Mouse (Mus musculus) olfactory bulb, adult 2 months (tissue): ENCODE measurements around the gene Kcne2. TPM values are rescaled to one million over a fixed set of nuclear protein-coding genes. Genes with fewer than 3 reads are reported as not detected.

Experiments
- H3K27ac ChIP-seq: fragments of 200-500 bp; 2 replicates; pipeline ENCODE4 v1.5.1; 2012; ENCODE audit warnings: low read depth, low read length; ENCODE audit not compliant: insufficient read depth
- H3K4me1 ChIP-seq: fragments of 200-500 bp; 2 replicates; pipeline ENCODE4 v1.6.1; 2012; ENCODE audit warnings: low read length; ENCODE audit not compliant: control insufficient read depth, insufficient read depth
- H3K4me3 ChIP-seq: fragments of 200-500 bp; 2 replicates; pipeline ENCODE4 v1.5.1; 2012; ENCODE audit warnings: mild to moderate bottlenecking, low read depth, low read length, moderate library complexity; ENCODE audit not compliant: insufficient read depth
- CTCF ChIP-seq: fragments of 200-500 bp; IDR thresholded peaks from 2 replicates; pipeline ENCODE4 v1.5.1; 2012; ENCODE audit warnings: low read depth, mild to moderate bottlenecking, low read length, moderate library complexity; ENCODE audit not compliant: insufficient read depth
- POLR2A ChIP-seq: fragments of 200-500 bp; IDR thresholded peaks from 2 replicates; pipeline ENCODE4 v1.6.1; 2012; ENCODE audit warnings: mild to moderate bottlenecking, low read depth, low read length, moderate library complexity; ENCODE audit not compliant: insufficient read depth
- WGBS: fragments of 180-500 bp; shearing (Covaris S2); methylation state at CpG from one replicate; pipeline ENCODE4 v1.1.7; 2018; 5-methylcytosine and 5-hydroxymethylcytosine counted together
- polyA plus RNA-seq: library from polyadenylated mRNA; stranded (reverse); fragments of >200 nt; gene quantifications from 2 replicates; pipeline ENCODE4 v1.2.4, GENCODE M21; 2012; ENCODE audit warnings: low replicate concordance; ENCODE audit not compliant: missing spikeins, insufficient read depth, insufficient read length

The Kcne2 gene
- polyA plus RNA-seq, 1 experiment, result not detected

GRCm38 (mm10) chr16:92346297-92346916 is 54.2 kb downstream of the Kcne2 start:
- Histone ChIP-seq H3K4me1 (no peaks in the 10 kb centered on the region), H3K4me3 (no peak overlapping the region), H3K27ac (no peak overlapping the region)
- no peak for TF ChIP-seq CTCF
- no peak for TF ChIP-seq POLR2A
- WGBS, result 74% methylated on average over 13 of the region's 13 CpGs

Other genes with a start within 250 kb of the Kcne2 start
- not detected in 2 replicates for gene Mrps6, start 234.1 kb upstream of the Kcne2 start, polyA plus RNA-seq
- not detected in 2 replicates for gene Gm49711, start 234.1 kb upstream of the Kcne2 start, polyA plus RNA-seq
- not detected in 2 replicates for gene Slc5a3, start 234.1 kb upstream of the Kcne2 start, polyA plus RNA-seq
- not detected in 2 replicates for gene Smim11, start 8.9 kb downstream of the Kcne2 start, polyA plus RNA-seq
- gene Fam243, start 29.1 kb downstream of the Kcne2 start, polyA plus RNA-seq, result not detected in 2 replicates
- gene Kcne1, start 67.1 kb downstream of the Kcne2 start, polyA plus RNA-seq, result not detected in 2 replicates
- gene Rcan1, start 178.5 kb downstream of the Kcne2 start, polyA plus RNA-seq, result not detected in 2 replicates
- not detected in 2 replicates for gene Clic6, start 193.3 kb downstream of the Kcne2 start, polyA plus RNA-seq